Mouse (Mus musculus) liver, adult 2 months (tissue): Measurements from ENCODE around the gene Il18r1.

Source experiments
- CTCF ChIP-seq: fragments of 200-500 bp; IDR thresholded peaks from 2 replicates; pipeline ENCODE4 v1.5.1; 2011; ENCODE audit warnings: low read depth, low read length, control low read depth
- POLR2A ChIP-seq: fragments of 200-500 bp; IDR thresholded peaks from 2 replicates; pipeline ENCODE4 v1.6.1; 2011; ENCODE audit warnings: low read length, control low read depth; ENCODE audit not compliant: insufficient read depth; ENCODE audit errors: extremely low read depth

GRCm38 (mm10) chr1:40474336-40474735 lies 9.0 kb downstream of the Il18r1 start:
- TF ChIP-seq CTCF (no peak), POLR2A (no peak)
